Mouse (Mus musculus): ENCODE results near the gene Vsig10l.

GRCm38 (mm10) chr7:43438611-43439010 is 24.3 kb upstream of the Vsig10l start:
- TF ChIP-seq CTCF (IDR thresholded peaks at IDR 0.05; ENCODE audit: control insufficient read depth, insufficient read depth, insufficient replicate concordance, low read depth, low read length) (no peak), POLR2A (IDR thresholded peaks at IDR 0.05; ENCODE audit: control insufficient read depth, low read depth, low read length) (no peak)

All from testis, adult 2 months (tissue).